Mouse (Mus musculus) hindbrain, embryonic 10.5 days (tissue): Measurements from ENCODE around the gene Inpp5k. TPM values are rescaled to one million over a fixed set of nuclear protein-coding genes. Genes with fewer than 3 reads are reported as not detected.

Experiments
- DNase-seq: peaks from one replicate; pipeline ENCODE4 v3.0.0-alpha.2; 2017; ENCODE audit warnings: low spot score
- H3K27ac ChIP-seq: fragments of 300-500 bp; sonication (generic); 2 replicates; pipeline ENCODE4 v1.5.1; 2016; ENCODE audit warnings: mild to moderate bottlenecking, moderate library complexity
- H3K27me3 ChIP-seq: fragments of 300-500 bp; sonication (generic); 2 replicates; pipeline ENCODE4 v1.6.1; 2016; ENCODE audit warnings: mild to moderate bottlenecking; ENCODE audit not compliant: poor library complexity, insufficient read depth, severe bottlenecking
- H3K36me3 ChIP-seq: fragments of 300-500 bp; sonication (generic); 2 replicates; pipeline ENCODE4 v1.6.1; 2016; ENCODE audit warnings: mild to moderate bottlenecking, moderate library complexity
- H3K4me1 ChIP-seq: fragments of 300-500 bp; sonication (generic); replicated peaks from 2 replicates; pipeline ENCODE4 v1.6.1; 2016; ENCODE audit warnings: mild to moderate bottlenecking
- H3K4me3 ChIP-seq: fragments of 300-500 bp; sonication (generic); 2 replicates; pipeline ENCODE4 v1.5.1; 2016; ENCODE audit warnings: mild to moderate bottlenecking, moderate library complexity
- H3K9me3 ChIP-seq: fragments of 300-500 bp; sonication (generic); 2 replicates; pipeline ENCODE4 v1.6.1; 2016; ENCODE audit warnings: mild to moderate bottlenecking, moderate library complexity
- WGBS: fragments of 180-500 bp; shearing (Covaris S2); methylation state at CpG from one replicate; pipeline ENCODE4 v1.1.7; 2016; 5-methylcytosine and 5-hydroxymethylcytosine counted together
- polyA plus RNA-seq: library from polyadenylated mRNA; unstranded; fragments of >200 nt; fragmentation: Nextera tagmentation; extraction: Ambion mirVana; gene quantifications from 2 replicates; pipeline ENCODE4 v1.2.1, GENCODE M21; 2016

Inpp5k gene
- 20.6 and 24.9 TPM in 2 replicates for polyA plus RNA-seq

DNA sequence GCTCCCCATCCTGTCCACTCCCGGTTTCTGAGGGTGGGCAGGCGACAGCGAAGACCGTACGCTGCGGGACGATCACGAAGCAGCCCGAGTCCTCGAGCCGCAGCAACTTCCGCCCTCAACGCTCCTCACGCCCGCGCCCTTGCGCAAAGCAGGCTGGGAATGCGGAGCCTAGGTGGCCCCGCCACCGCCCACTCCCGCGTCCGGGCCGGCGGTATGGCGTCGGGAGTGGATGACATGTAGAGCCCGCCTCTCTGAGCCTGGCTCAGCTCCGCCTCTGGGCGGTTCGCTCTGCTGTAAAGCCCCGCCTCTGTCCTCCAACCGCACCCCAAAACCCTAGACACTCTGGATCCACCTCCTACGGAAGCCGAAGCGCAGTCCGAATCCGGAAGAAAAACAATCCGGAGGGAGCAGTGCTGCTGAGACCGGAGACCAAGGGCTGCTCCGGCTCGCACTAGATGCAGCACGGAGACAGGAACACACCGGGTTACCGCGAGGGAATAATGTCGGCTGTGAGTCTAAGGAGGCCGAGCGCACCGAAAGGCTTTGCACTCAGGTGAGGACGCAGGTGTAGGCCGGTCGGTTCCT lies at the start of gene Inpp5k:
Gene Inpp5k (plus strand): TSS at position 344 of the 585 bp plus-strand sequence.
- DNase-seq = peak; percentile 95
- Histone ChIP-seq H3K4me3 (peak within 1 kb of the TSS; percentile 70), H3K9me3 (no peaks in the 10 kb centered on the region), H3K27ac (peak within 1 kb of the TSS; percentile 90), H3K27me3 (no peaks in the 10 kb centered on the region), H3K4me1 (peaks cover 30% of the 10 kb centered on the region), H3K36me3 (peaks cover 53% of the 10 kb centered on the region)
- WGBS = under 1% methylated on average over 53 of the region's 53 CpGs

DNA sequence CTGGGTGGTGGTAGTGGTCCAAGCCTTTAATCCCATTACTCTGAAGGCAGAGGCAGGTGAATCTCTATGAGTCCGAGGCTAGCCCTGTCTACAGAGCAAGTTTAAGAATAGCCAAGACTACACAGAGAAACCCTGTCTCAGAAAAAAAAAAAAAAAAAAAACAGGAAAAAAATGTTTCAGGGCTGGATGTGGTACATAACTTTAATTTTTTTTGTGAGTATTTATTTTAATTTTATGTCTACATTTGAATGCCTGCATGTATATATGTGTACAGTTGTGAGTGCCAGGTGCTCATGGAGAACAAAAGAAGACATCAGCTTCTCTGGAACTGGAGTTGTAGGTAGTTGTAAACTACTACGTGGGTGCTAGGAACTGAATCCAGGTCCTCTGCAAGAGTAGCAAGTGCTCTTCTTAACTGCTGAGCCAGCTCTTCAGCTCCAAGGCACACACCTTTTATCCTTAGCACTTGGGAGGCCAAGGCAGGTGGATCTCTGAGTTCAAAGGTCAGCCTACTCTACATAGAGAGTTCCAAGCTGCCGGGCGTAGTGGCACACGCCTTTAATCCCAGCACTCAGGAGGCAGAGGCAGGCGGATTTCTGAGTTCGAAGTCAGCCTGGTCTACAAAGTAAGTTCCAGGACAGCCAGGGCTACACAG lies 49.2 kb upstream of the Inpp5k start:
- Histone ChIP-seq H3K4me1 (no peaks in the 10 kb centered on the region), H3K9me3 (no peaks in the 10 kb centered on the region), H3K27me3 (no peaks in the 10 kb centered on the region), H3K4me3 (no peak overlapping the region), H3K27ac (no peak overlapping the region), H3K36me3 (no peaks in the 10 kb centered on the region)
- no peak for DNase-seq
- 94% methylated on average over 7 of the region's 7 CpGs for WGBS

DNA sequence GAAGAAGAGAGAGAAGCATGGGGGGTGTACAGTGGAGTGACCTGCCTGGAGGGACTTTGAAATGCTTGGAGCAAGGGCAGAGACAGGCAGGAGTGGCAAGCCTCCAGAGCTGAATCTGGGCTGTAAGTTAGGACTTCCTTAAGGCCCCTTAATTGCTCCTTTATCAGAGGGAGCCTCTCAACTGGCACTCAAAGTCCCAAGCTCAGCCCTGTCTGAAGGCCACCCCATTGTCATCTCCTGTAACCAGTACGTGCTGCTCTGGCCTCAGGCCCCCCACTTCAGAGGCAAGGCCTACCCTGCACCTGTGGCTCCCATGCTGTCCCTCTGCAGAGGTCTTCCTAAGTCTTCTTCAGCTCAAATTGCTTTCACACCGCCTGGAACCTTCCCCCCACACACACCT lies 47.3 kb upstream of the Inpp5k start:
- no peak for DNase-seq
- 69% methylated on average over 2 of the region's 2 CpGs for WGBS
- no peaks in the 10 kb centered on the region; the same call in 1 of the 2 replicates for H3K27me3 ChIP-seq
- H3K9me3 ChIP-seq = no peaks in the 10 kb centered on the region
- H3K4me3 ChIP-seq = no peak overlapping the region
- H3K27ac ChIP-seq = no peak overlapping the region
- H3K4me1 ChIP-seq = peaks cover 17% of the 10 kb centered on the region
- no peaks in the 10 kb centered on the region for H3K36me3 ChIP-seq

DNA sequence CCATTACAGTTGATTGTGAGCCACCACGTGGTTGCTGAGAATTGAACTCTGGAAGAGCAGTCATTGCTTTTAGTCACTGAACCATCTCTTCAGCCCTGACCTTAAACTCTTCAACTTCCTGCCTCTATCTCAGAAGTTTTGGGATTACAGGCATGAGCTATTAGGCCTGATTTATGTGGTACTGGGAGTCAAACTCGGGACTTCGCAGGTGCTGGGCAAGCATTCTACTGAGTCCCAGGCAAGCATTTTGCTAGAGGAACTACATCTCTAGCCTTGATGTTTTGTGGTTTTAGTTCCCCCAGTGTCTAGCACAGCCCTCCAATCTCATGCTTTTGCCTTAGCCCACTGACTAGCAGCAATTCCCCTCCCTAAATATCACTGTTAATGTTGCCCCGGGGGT lies 45.7 kb upstream of the Inpp5k start:
- Histone ChIP-seq H3K4me3 (no peak overlapping the region), H3K4me1 (peaks cover 32% of the 10 kb centered on the region), H3K36me3 (0 out of 2 replicates have a peak, but pooled peaks cover 2% of the 10 kb centered on the region), H3K27me3 (no peaks in the 10 kb centered on the region; the same call in 1 of the 2 replicates), H3K27ac (no peak overlapping the region), H3K9me3 (no peaks in the 10 kb centered on the region)
- 84% methylated on average over 4 of the region's 4 CpGs for WGBS
- no peak for DNase-seq

DNA sequence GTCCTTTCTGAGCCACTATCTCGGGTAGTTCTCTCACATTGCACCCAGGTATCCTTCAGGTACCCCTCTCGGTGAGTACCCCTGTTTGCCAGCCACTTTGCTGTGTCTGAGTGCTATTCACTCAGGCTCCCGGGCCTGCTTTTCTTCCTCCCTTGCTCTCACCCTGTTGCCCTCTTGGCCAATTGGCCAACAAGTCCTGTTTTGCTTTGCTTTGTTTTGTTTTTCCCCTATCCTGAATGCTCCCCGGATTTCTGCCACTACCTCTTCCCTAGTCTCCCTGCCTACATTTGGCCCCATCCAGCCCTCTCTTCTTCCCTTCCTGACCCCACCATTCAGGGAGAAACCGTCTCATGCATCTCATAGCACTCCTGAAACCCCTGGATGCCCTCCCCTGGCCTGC lies 44.8 kb upstream of the Inpp5k start:
- H3K27ac ChIP-seq = no peak overlapping the region
- no peak for DNase-seq
- WGBS = 79% methylated on average over 5 of the region's 5 CpGs
- peaks cover 36% of the 10 kb centered on the region for H3K4me1 ChIP-seq
- 0 out of 2 replicates have a peak, but pooled peaks cover 6% of the 10 kb centered on the region for H3K36me3 ChIP-seq
- no peaks in the 10 kb centered on the region for H3K9me3 ChIP-seq
- no peaks in the 10 kb centered on the region; the same call in 1 of the 2 replicates for H3K27me3 ChIP-seq
- H3K4me3 ChIP-seq = no peak overlapping the region

DNA sequence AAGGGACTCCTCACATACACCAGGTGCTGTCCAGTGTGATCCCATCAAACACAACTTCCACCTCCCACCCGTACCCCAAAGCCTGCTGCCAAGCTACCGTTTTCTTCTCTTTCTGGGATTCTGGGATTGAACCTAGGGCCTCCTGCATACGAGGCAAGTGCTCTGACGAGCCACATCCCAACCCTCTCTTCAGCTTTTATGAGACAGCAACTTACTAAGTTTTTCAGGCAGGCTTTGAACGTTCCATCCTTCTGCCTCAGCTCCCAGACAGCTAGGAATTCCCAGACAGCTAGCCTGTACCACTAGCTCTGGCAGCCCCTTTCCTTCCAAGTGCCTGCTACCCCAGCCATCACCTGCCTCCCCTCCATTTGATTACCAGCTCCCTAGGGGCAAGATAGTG lies 43.8 kb upstream of the Inpp5k start:
- 82% methylated on average over 5 of the region's 5 CpGs for WGBS
- Histone ChIP-seq H3K9me3 (no peaks in the 10 kb centered on the region), H3K4me3 (no peak overlapping the region), H3K27me3 (no peaks in the 10 kb centered on the region; the same call in 1 of the 2 replicates), H3K4me1 (peaks cover 36% of the 10 kb centered on the region), H3K36me3 (peaks cover 14% of the 10 kb centered on the region; the same call in 1 of the 2 replicates), H3K27ac (peak overlapping the region; percentile 95)
- no peak for DNase-seq

DNA sequence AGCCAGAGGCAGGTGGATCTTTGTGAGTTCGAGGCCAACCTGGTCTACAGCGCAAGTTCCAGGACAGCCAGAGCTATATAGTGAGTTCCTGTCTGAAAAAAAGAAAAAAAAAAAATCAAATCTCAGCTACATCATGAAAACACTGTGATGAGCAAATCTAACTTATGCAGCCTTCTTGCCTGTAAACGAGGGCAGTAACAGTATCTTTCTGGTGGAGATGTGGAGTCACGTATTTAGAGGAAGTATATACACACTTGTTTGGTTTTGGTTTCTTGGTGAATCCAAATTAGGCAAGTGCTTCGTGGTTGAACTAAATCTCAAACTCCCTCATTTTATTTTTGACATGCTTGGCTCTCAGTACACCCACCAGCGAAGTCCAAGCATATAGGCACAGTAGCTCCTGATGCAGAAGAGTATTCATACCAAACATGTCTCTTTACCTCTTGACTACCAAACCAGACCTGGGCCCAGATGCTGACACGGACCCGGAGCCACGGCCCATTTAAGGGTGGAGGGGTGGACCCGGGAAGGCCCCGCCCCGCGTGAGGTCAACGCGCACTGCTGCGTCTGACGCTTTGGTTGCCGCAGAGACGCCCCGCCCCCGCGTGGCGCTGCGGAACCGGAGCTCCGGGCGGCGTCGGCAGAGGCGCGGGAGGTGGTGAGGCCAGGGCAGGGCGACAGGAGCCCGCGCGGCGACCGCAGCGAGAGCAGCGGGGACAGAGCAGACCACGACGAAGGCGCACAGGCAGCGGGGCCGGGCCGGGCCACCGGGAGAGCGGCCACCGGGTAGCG lies 43.1 kb upstream of the Inpp5k start, which contains the start of gene Pitpna:
Gene Pitpna (plus strand): TSS at position 605 of the 792 bp plus-strand sequence.
- Histone ChIP-seq H3K27me3 (no peaks in the 10 kb centered on the region; the same call in 1 of the 2 replicates), H3K4me1 (peaks cover 36% of the 10 kb centered on the region), H3K27ac (peak within 1 kb of the TSS; percentile 95), H3K36me3 (peaks cover 22% of the 10 kb centered on the region), H3K9me3 (no peaks in the 10 kb centered on the region), H3K4me3 (peak within 1 kb of the TSS; percentile 99)
- peak; percentile 91 for DNase-seq
- WGBS = 6% methylated on average over 49 of the region's 49 CpGs

DNA sequence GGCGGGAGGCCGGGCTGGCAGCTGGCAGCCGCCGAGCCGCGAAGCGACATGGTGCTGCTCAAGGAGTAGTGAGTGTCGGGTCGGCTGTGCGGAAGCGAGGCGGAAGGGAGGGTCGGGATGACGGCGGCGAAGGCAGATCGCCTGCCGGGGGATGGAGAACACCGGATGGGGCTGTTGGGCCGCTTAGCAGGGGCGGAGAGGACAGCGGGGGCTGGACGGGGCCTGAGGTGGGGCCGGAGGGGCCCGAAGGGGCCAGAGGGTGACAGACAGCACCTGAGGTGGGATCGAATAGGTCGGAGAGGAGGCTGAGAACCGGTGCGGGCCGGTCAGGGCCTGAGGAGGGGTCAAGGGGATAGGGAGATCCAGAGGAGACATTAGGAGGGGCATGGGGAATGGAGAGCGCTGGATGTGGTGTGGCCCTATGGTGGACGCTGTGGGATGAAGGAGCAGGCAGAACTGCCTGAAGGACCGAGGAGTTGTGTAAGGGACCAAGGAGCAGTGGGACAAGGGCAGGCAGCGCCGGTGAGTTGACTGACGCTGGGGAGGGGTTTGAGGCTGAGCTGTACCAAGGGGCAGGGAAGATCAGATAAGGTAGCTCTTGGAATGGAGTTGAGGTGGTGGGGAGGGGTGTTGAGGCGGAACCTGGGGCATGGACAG lies 42.4 kb upstream of the Inpp5k start:
- peaks cover 36% of the 10 kb centered on the region for H3K4me1 ChIP-seq
- H3K27me3 ChIP-seq = no peaks in the 10 kb centered on the region; the same call in 1 of the 2 replicates
- peaks cover 29% of the 10 kb centered on the region for H3K36me3 ChIP-seq
- H3K9me3 ChIP-seq = no peaks in the 10 kb centered on the region
- 1% methylated on average over 37 of the region's 37 CpGs for WGBS
- DNase-seq = no peak
- peak overlapping the region; percentile 99 for H3K4me3 ChIP-seq
- H3K27ac ChIP-seq = peak overlapping the region; percentile 95

DNA sequence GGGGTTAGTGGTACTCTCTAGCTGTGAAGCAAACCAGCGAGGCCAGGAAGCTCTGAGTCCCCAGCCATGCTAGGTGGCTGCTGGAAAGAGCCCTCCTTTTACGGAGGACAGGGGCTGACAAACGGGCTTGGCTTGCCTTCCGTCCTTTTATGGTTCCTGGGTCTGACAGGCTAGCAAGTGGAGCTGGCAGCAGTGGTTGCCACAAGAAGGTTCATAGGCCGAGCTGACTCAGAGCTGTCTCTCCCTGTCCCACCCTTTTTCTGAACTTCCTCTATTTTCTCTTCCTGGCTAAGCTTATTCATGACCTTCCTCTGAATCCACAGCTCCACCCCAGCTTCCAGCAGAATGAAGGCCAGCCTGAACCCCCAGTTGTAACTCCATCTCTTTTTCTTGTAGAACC lies 38.2 kb upstream of the Inpp5k start:
- H3K27me3 ChIP-seq = no peaks in the 10 kb centered on the region
- no peaks in the 10 kb centered on the region for H3K9me3 ChIP-seq
- peaks cover 27% of the 10 kb centered on the region for H3K4me1 ChIP-seq
- no peak overlapping the region for H3K27ac ChIP-seq
- peaks cover 70% of the 10 kb centered on the region for H3K36me3 ChIP-seq
- no peak overlapping the region for H3K4me3 ChIP-seq
- DNase-seq = no peak
- WGBS = 91% methylated on average over 5 of the region's 5 CpGs

DNA sequence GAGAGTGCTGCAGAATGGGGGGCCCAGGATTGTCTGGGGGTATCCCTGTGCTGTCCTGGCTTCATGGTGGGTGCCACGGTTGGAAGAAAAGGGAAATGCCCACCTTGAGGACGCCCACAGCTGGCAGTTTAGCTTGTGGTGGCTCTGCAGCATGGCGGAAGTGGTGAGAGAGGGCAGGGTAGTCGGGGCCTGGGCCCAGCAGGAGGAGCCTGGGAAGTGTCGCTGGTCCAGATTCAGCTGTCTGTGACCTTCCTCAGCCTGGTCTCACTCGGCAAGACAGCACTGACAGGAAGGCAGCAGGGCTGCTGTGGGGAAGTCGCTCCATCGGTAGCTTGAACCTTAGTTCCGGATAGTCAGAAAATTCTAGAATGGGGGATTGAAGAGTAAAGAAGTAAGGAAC lies 36.4 kb upstream of the Inpp5k start:
- Histone ChIP-seq H3K27me3 (no peaks in the 10 kb centered on the region), H3K27ac (no peak overlapping the region), H3K4me1 (peaks cover 10% of the 10 kb centered on the region), H3K9me3 (no peaks in the 10 kb centered on the region), H3K4me3 (no peak overlapping the region), H3K36me3 (peaks cover 85% of the 10 kb centered on the region)
- 82% methylated on average over 9 of the region's 9 CpGs for WGBS
- no peak for DNase-seq

DNA sequence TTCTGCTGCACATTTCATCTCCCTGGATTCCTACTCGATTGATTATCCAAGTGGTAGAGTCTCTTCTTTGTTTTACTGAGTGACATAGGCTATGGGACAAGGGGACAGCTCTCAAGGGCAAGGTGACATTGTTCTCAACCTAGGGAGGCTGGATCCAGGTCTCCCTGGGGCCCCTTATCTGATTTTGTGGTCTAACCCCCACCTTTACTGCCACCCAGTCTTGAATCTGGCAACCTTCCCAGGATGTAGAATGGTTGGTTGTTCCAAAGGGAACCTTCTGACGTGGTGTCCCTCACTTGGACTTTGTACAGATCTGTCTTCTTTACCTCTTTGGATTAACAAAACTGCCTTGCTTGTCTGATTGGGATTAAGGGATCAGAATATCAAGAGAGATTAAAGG lies 35.4 kb upstream of the Inpp5k start:
- no peak for DNase-seq
- peaks cover 86% of the 10 kb centered on the region for H3K36me3 ChIP-seq
- 90% methylated on average over 2 of the region's 2 CpGs for WGBS

DNA sequence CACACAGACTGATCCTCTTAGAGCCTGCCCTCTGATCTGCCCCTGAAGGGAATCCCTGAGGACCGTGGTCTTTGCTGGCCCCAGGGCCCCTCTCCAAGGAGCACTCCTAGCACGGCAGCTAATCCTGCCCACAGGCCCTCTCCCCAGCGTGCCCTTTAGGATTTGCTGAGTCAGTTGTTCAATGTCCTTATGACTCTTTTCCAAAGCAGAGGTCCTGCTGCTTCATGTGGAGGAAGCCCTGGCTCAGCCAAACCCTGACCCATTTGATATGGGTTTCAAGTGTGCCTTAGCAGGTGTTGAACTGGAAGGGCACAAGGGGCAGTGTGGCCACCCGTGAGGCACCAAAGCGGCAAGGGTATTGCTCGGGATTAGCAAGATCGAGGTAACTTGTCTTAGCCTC lies 35.0 kb upstream of the Inpp5k start:
- no peak overlapping the region for H3K27ac ChIP-seq
- no peaks in the 10 kb centered on the region for H3K27me3 ChIP-seq
- H3K36me3 ChIP-seq = peaks cover 89% of the 10 kb centered on the region
- WGBS = 77% methylated on average over 7 of the region's 7 CpGs
- no peak overlapping the region for H3K4me3 ChIP-seq
- H3K4me1 ChIP-seq = no peaks in the 10 kb centered on the region
- no peak for DNase-seq
- no peaks in the 10 kb centered on the region for H3K9me3 ChIP-seq

More for the DNA sequence above, 35.4 kb upstream of the Inpp5k start:
- no peak overlapping the region for H3K4me3 ChIP-seq
- H3K27me3 ChIP-seq = no peaks in the 10 kb centered on the region
- no peak overlapping the region for H3K27ac ChIP-seq
- no peaks in the 10 kb centered on the region for H3K9me3 ChIP-seq
- no peaks in the 10 kb centered on the region; the same call in 1 of the 2 replicates for H3K4me1 ChIP-seq
